Mouse (Mus musculus): ENCODE measurements around the gene Drc3.

Drc3 gene

GRCm38 (mm10) chr11:60338291-60338690 lies 14.8 kb upstream of the Drc3 start:
- DNase-seq (ENCODE audit: low spot score): no peak

- DNase-seq (ENCODE audit: low spot score): no peak
These were observed 13.8 kb upstream of the Drc3 start for GRCm38 (mm10) chr11:60339361-60339760.

- DNase-seq (ENCODE audit: low spot score): no peak
These were observed 7.3 kb upstream of the Drc3 start for GRCm38 (mm10) chr11:60345868-60346267.

- DNase-seq (ENCODE audit: low spot score): no peak
These were observed 6.6 kb upstream of the Drc3 start for GRCm38 (mm10) chr11:60346537-60346936.

GRCm38 (mm10) chr11:60351388-60351787 lies 1.7 kb upstream of the Drc3 start:
- no peak for DNase-seq (ENCODE audit: low spot score)

- no peak for DNase-seq (ENCODE audit: low spot score)
These were observed 1.2 kb upstream of the Drc3 start for GRCm38 (mm10) chr11:60351925-60352371.

- DNase-seq (ENCODE audit: low spot score): no peak
These were observed 2.8 kb downstream of the Drc3 start for GRCm38 (mm10) chr11:60355952-60356351.

GRCm38 (mm10) chr11:60357116-60357515 lies 4.0 kb downstream of the Drc3 start:
- no peak for DNase-seq (ENCODE audit: low spot score)

- no peak for DNase-seq (ENCODE audit: low spot score)
These were observed 5.4 kb downstream of the Drc3 start for GRCm38 (mm10) chr11:60358548-60358947.

- no peak for DNase-seq (ENCODE audit: low spot score)
These were observed 6.0 kb downstream of the Drc3 start for GRCm38 (mm10) chr11:60359138-60359537.

GRCm38 (mm10) chr11:60359936-60360335 lies 6.8 kb downstream of the Drc3 start:
- no peak for DNase-seq (ENCODE audit: low spot score)

- DNase-seq (ENCODE audit: low spot score): no peak
These were observed 7.6 kb downstream of the Drc3 start for GRCm38 (mm10) chr11:60360631-60361201.

- no peak for DNase-seq (ENCODE audit: low spot score)
These were observed 13.3 kb downstream of the Drc3 start for GRCm38 (mm10) chr11:60366239-60367019.

GRCm38 (mm10) chr11:60367256-60367655 lies 14.1 kb downstream of the Drc3 start:
- DNase-seq (ENCODE audit: low spot score): no peak

- no peak for DNase-seq (ENCODE audit: low spot score)
These were observed 15.8 kb downstream of the Drc3 start for GRCm38 (mm10) chr11:60368909-60369308.

- DNase-seq (ENCODE audit: low spot score): no peak
These were observed 16.3 kb downstream of the Drc3 start for GRCm38 (mm10) chr11:60369448-60369847.

GRCm38 (mm10) chr11:60370431-60370830 lies 17.3 kb downstream of the Drc3 start:
- DNase-seq (ENCODE audit: low spot score): no peak

GRCm38 (mm10) chr11:60374481-60374880 lies 21.4 kb downstream of the Drc3 start:
- DNase-seq (ENCODE audit: low spot score): no peak

GRCm38 (mm10) chr11:60383518-60383917 lies 30.4 kb downstream of the Drc3 start:
- DNase-seq (ENCODE audit: low spot score): no peak

- peak; percentile 70 for DNase-seq (ENCODE audit: low spot score)
These were observed 31.8 kb downstream of the Drc3 start for GRCm38 (mm10) chr11:60384762-60385421.

- no peak for DNase-seq (ENCODE audit: low spot score)
These were observed 32.8 kb downstream of the Drc3 start for GRCm38 (mm10) chr11:60385946-60386345.

GRCm38 (mm10) chr11:60387944-60388343 lies 34.8 kb downstream of the Drc3 start:
- no peak for DNase-seq (ENCODE audit: low spot score)

GRCm38 (mm10) chr11:60391346-60391745 lies 38.2 kb downstream of the Drc3 start:
- DNase-seq (ENCODE audit: low spot score): no peak

Measured in left cerebral cortex, adult 11 months (tissue).